Comparison of ENCODE assay signal across 8 mouse cellular contexts in genomic region chr7:12835193-12835671, GRCm38 (mm10). TPM values are rescaled to one million over a fixed set of nuclear protein-coding genes. Genes with fewer than 3 reads are reported as not detected.
DNase-seq lines count a peak whose midpoint lies in the region; ATAC-seq lines count a peak whose summit lies in the region.

No protein-coding gene starts in this region.

- peak; percentile 25 for DNase-seq in cerebellum, adult 11 months
- DNase-seq in cerebellum, postnatal 25 days, result no peak
- peak; percentile 40 for DNase-seq in 416B (ENCODE audit: low read depth)
- DNase-seq in heart, postnatal 10 days, result peak; percentile 34 to 53
- DNase-seq in layer of hippocampus, postnatal 25 days (ENCODE audit: extremely low spot score in 1 of 2, low spot score in 1 of 2), result peak; percentile 5 to 21
- no peak for DNase-seq in c-Kit-positive CD71-positive TER-119-positive erythroid progenitor cells, embryonic 14.5 days (ENCODE audit: low spot score)

- intact Hi-C loops in heart, postnatal 10 days (cut with DNase I), result loop anchor here (2.0 to 5.0 kb wide), 3 partner anchors 16 to 343 kb away; partner anchors contain the start of genes Zfp128 and Zfp329

- ATAC-seq in common myeloid progenitor, adult 5-6 weeks (replicated peaks; ENCODE audit: low read depth, poor library complexity, severe bottlenecking), result peak; percentile 37
- ATAC-seq in megakaryocyte-erythroid progenitor cell, adult 5-6 weeks (replicated peaks; ENCODE audit: low FRiP score, low TSS enrichment, poor library complexity, severe bottlenecking), result peak; percentile 39

RNA-seq across cellular contexts. Expression of gene Zfp110, which starts 0.7 kb away (rescaled TPM):
- total RNA-seq in common myeloid progenitor, adult 5-6 weeks (2017), result 25.2 and 44.3 TPM in 2 replicates
- total RNA-seq in heart, postnatal 10 days (2021), result 10 to 100 TPM; 17.4 to 20.9 TPM
- total RNA-seq in layer of hippocampus, postnatal 25 days (2021), result 10 to 100 TPM; 13.0 to 13.4 TPM
- 26.7 and 30.6 TPM in 2 replicates for total RNA-seq in megakaryocyte-erythroid progenitor cell, adult 5-6 weeks (2014; fragmentation: Nextera tagmentation)
- total RNA-seq in megakaryocyte-erythroid progenitor cell, adult 5-6 weeks (2017), result 38.0 and 38.1 TPM in 2 replicates

RNA-seq across cellular contexts. Expression of gene Zfp329, which starts 16.6 kb away (rescaled TPM):
- 9.8 and 11.9 TPM in 2 replicates for total RNA-seq in common myeloid progenitor, adult 5-6 weeks (2017)
- total RNA-seq in heart, postnatal 10 days (2021), result 1 to 10 TPM; 7.5 to 9.2 TPM
- 10 to 100 TPM; 22.0 to 26.4 TPM for total RNA-seq in layer of hippocampus, postnatal 25 days (2021)
- total RNA-seq in megakaryocyte-erythroid progenitor cell, adult 5-6 weeks (2014; fragmentation: Nextera tagmentation), result 12.3 and 14.0 TPM in 2 replicates
- 7.8 TPM in 2 replicates for total RNA-seq in megakaryocyte-erythroid progenitor cell, adult 5-6 weeks (2017)

RNA-seq across cellular contexts. Expression of gene Zscan18, which starts 31.8 kb away (rescaled TPM):
- total RNA-seq in common myeloid progenitor, adult 5-6 weeks (2017), result 2.7 and 5.7 TPM in 2 replicates
- 1 to 10 TPM; 2.0 to 2.8 TPM for total RNA-seq in heart, postnatal 10 days (2021)
- 10 to 100 TPM; 17.9 to 18.9 TPM for total RNA-seq in layer of hippocampus, postnatal 25 days (2021)
- total RNA-seq in megakaryocyte-erythroid progenitor cell, adult 5-6 weeks (2014; fragmentation: Nextera tagmentation), result 0.94 and 3.2 TPM in 2 replicates
- total RNA-seq in megakaryocyte-erythroid progenitor cell, adult 5-6 weeks (2017), result 1.9 and 5.8 TPM in 2 replicates

RNA-seq across cellular contexts. Expression of gene Zfp128, which starts 45.7 kb away (rescaled TPM):
- total RNA-seq in common myeloid progenitor, adult 5-6 weeks (2017), result 1.4 and 2.8 TPM in 2 replicates
- 1 to 10 TPM; 3.6 to 4.8 TPM for total RNA-seq in heart, postnatal 10 days (2021)
- total RNA-seq in layer of hippocampus, postnatal 25 days (2021), result 1 to 10 TPM; 6.8 to 9.0 TPM
- total RNA-seq in megakaryocyte-erythroid progenitor cell, adult 5-6 weeks (2014; fragmentation: Nextera tagmentation), result 3.2 and 6.2 TPM in 2 replicates
- total RNA-seq in megakaryocyte-erythroid progenitor cell, adult 5-6 weeks (2017), result 3.3 and 4.0 TPM in 2 replicates

Comparison
In these comparisons a context has a peak if more than half of its experiments do, and no peak if none do; other contexts are left out.
1. DNase-seq: peak in cerebellum, adult 11 months (single experiment), 416B (single experiment), heart, postnatal 10 days (2 of 2) and layer of hippocampus, postnatal 25 days (2 of 2); none in cerebellum, postnatal 25 days (0 of 2) and c-Kit-positive CD71-positive TER-119-positive erythroid progenitor cells, embryonic 14.5 days (single experiment).